Mouse (Mus musculus): ENCODE data around the gene Syne1. TPM values are rescaled to one million over a fixed set of nuclear protein-coding genes. Genes with fewer than 3 reads are reported as not detected.
"Not testable (repeated sequence)": the region's sequence is repeated elsewhere in the genome, so short reads cannot be mapped to it uniquely, and the experiment has no call there.

The Syne1 gene
- polyA plus RNA-seq, 1 experiment from 2014 or later, result 3.1 TPM

GRCm38 (mm10) chr10:5499684-5500369 lies 51.5 kb downstream of the Syne1 start:
- H3K4me1 ChIP-seq (ENCODE audit: control insufficient read depth, insufficient read depth, low read length); H3K36me3 ChIP-seq (replicated peaks; ENCODE audit: control insufficient read depth, insufficient read depth, low read depth, low read length); H3K4me2 ChIP-seq (ENCODE audit: low read depth, low read length); H3K27ac ChIP-seq (replicated peaks; ENCODE audit: low read depth, low read length); H3K9ac ChIP-seq (replicated peaks; ENCODE audit: low read length); H3K27me3 ChIP-seq (ENCODE audit: control insufficient read depth, insufficient read depth, low read length); DNase-seq (ENCODE audit: low spot score); ATAC-seq (replicated peaks; ENCODE audit: insufficient number of reproducible peaks, low FRiP score, low TSS enrichment, low read depth); H3K4me3 ChIP-seq (ENCODE audit: low read depth, low read length); H3K9me3 ChIP-seq (replicated peaks; ENCODE audit: control insufficient read depth, low read length): not testable (repeated sequence)
- 88% methylated on average over 6 of the region's 6 CpGs for WGBS

- no peak overlapping the region for H3K4me3 ChIP-seq (ENCODE audit: low read depth, low read length)
- no peaks in the 10 kb centered on the region for H3K4me1 ChIP-seq (ENCODE audit: control insufficient read depth, insufficient read depth, low read length)
- H3K9me3 ChIP-seq (replicated peaks; ENCODE audit: control insufficient read depth, low read length), result no peaks in the 10 kb centered on the region
- H3K36me3 ChIP-seq (replicated peaks; ENCODE audit: control insufficient read depth, insufficient read depth, low read depth, low read length), result no peaks in the 10 kb centered on the region
- no peak for DNase-seq (ENCODE audit: low spot score)
- no peaks in the 10 kb centered on the region for H3K27me3 ChIP-seq (ENCODE audit: control insufficient read depth, insufficient read depth, low read length)
- no peak for ATAC-seq (replicated peaks; ENCODE audit: insufficient number of reproducible peaks, low FRiP score, low TSS enrichment, low read depth)
- 80% methylated on average over 2 of the region's 2 CpGs for WGBS
- no peak overlapping the region for H3K9ac ChIP-seq (replicated peaks; ENCODE audit: low read length)
- no peak overlapping the region for H3K4me2 ChIP-seq (ENCODE audit: low read depth, low read length)
- H3K27ac ChIP-seq (replicated peaks; ENCODE audit: low read depth, low read length), result no peak overlapping the region
These were observed 53.4 kb downstream of the Syne1 start for GRCm38 (mm10) chr10:5497859-5498258.

GRCm38 (mm10) chr10:5491050-5491449 lies 60.2 kb downstream of the Syne1 start:
- 90% methylated on average over 9 of the region's 9 CpGs for WGBS
- no peak for DNase-seq (ENCODE audit: low spot score)

GRCm38 (mm10) chr10:5490029-5490428 lies 61.3 kb downstream of the Syne1 start:
- H3K4me2 ChIP-seq (ENCODE audit: low read depth, low read length), result no peak overlapping the region
- WGBS, result 64% methylated on average over 6 of the region's 6 CpGs
- no peak overlapping the region for H3K9ac ChIP-seq (replicated peaks; ENCODE audit: low read length)
- H3K4me3 ChIP-seq (ENCODE audit: low read depth, low read length), result no peak overlapping the region
- H3K9me3 ChIP-seq (replicated peaks; ENCODE audit: control insufficient read depth, low read length), result no peaks in the 10 kb centered on the region
- H3K27ac ChIP-seq (replicated peaks; ENCODE audit: low read depth, low read length), result no peak overlapping the region
- no peaks in the 10 kb centered on the region for H3K27me3 ChIP-seq (ENCODE audit: control insufficient read depth, insufficient read depth, low read length)
- DNase-seq (ENCODE audit: low spot score) (peak; percentile 17), ATAC-seq (replicated peaks; ENCODE audit: insufficient number of reproducible peaks, low FRiP score, low TSS enrichment, low read depth) (no peak)
- no peaks in the 10 kb centered on the region for H3K4me1 ChIP-seq (ENCODE audit: control insufficient read depth, insufficient read depth, low read length)
- H3K36me3 ChIP-seq (replicated peaks; ENCODE audit: control insufficient read depth, insufficient read depth, low read depth, low read length), result no peaks in the 10 kb centered on the region

More at GRCm38 (mm10) chr10:5491050-5491449, 60.2 kb downstream of the Syne1 start:
- Histone ChIP-seq H3K9ac (replicated peaks; ENCODE audit: low read length) (no peak overlapping the region), H3K4me2 (ENCODE audit: low read depth, low read length) (no peak overlapping the region), H3K27me3 (ENCODE audit: control insufficient read depth, insufficient read depth, low read length) (no peaks in the 10 kb centered on the region), H3K4me1 (ENCODE audit: control insufficient read depth, insufficient read depth, low read length) (no peaks in the 10 kb centered on the region), H3K9me3 (replicated peaks; ENCODE audit: control insufficient read depth, low read length) (no peaks in the 10 kb centered on the region), H3K4me3 (ENCODE audit: low read depth, low read length) (no peak overlapping the region), H3K27ac (replicated peaks; ENCODE audit: low read depth, low read length) (no peak overlapping the region), H3K36me3 (replicated peaks; ENCODE audit: control insufficient read depth, insufficient read depth, low read depth, low read length) (no peaks in the 10 kb centered on the region)
- ATAC-seq (replicated peaks; ENCODE audit: insufficient number of reproducible peaks, low FRiP score, low TSS enrichment, low read depth), result no peak

DNA sequence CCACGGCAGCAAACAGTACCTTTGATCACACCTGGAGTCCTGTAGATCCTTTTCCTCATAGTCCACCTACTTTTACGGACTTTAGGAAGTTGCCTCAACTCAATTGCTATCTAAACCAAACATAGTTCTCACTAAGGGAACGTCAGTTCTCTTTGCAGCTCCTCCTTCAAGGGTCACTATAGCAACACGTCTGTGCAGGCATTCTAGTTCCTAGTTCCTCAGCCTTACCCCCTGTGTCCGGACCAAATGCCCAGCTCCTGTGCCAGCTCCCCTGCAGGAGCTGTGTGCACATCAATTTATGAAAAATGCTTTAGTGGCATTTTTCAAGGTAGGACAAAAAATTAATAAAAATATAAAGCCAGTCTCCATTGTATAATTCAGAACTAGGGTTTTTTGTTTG lies 63.2 kb downstream of the Syne1 start:
- no peak for DNase-seq (ENCODE audit: low spot score)
- H3K27ac ChIP-seq (replicated peaks; ENCODE audit: low read depth, low read length), result no peak overlapping the region
- no peak overlapping the region for H3K4me2 ChIP-seq (ENCODE audit: low read depth, low read length)
- no peaks in the 10 kb centered on the region for H3K9me3 ChIP-seq (replicated peaks; ENCODE audit: control insufficient read depth, low read length)
- ATAC-seq (replicated peaks; ENCODE audit: insufficient number of reproducible peaks, low FRiP score, low TSS enrichment, low read depth), result no peak
- no peaks in the 10 kb centered on the region for H3K36me3 ChIP-seq (replicated peaks; ENCODE audit: control insufficient read depth, insufficient read depth, low read depth, low read length)
- 57% methylated on average over 5 of the region's 5 CpGs for WGBS
- no peaks in the 10 kb centered on the region for H3K27me3 ChIP-seq (ENCODE audit: control insufficient read depth, insufficient read depth, low read length)
- no peak overlapping the region for H3K4me3 ChIP-seq (ENCODE audit: low read depth, low read length)
- H3K4me1 ChIP-seq (ENCODE audit: control insufficient read depth, insufficient read depth, low read length), result no peaks in the 10 kb centered on the region
- no peak overlapping the region for H3K9ac ChIP-seq (replicated peaks; ENCODE audit: low read length)

DNA sequence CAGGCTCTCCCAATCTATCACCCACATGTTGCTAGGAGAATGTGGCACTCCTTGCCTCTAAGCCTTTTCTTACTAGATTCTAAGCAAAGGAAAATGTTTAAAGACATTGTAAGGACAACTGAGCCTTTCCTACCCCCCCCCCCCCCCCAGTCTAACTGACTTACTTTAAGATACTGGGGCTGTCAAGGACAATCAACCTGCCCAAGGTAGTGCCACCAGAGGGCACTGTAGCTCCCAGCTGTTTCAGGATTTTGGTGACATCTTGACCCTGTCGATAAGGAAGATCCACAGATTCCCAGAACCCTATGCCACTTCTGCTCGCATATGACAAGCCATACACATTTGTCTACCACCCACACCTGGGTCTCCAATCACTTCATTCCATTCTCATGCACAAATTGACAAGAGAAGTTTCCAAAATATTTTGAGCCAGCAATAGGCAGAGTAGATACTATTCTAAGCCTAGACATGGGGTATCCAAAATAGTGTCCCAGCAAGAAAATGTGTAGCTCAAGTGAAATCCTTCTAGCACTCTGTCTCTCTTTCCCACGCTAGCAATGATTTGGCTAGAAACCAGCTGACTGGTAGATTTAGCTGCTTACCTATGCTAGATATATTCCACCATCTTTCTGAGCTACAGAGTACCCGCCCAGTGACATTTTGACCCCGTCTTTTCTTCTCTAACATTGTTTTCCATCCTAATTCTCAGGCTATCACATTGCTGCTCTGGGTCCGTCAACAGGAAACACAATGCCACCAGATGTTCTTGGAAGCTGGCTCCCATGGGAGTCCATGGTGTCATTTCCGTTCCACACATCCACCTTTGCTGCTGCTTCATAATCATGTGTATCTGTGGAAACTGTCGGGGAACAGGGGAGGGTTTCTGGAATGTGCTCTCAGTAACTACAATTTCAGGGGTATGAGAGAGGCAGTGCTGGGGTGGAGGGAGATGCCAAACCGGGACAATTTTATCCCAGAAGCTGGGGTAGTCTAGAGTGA lies 70.4 kb downstream of the Syne1 start:
- no peaks in the 10 kb centered on the region for H3K36me3 ChIP-seq (replicated peaks; ENCODE audit: control insufficient read depth, insufficient read depth, low read depth, low read length)
- no peak overlapping the region for H3K4me3 ChIP-seq (ENCODE audit: low read depth, low read length)
- ATAC-seq (replicated peaks; ENCODE audit: insufficient number of reproducible peaks, low FRiP score, low TSS enrichment, low read depth) (no peak), DNase-seq (ENCODE audit: low spot score) (no peak)
- no peak overlapping the region for H3K4me2 ChIP-seq (ENCODE audit: low read depth, low read length)
- WGBS, result 69% methylated on average over 9 of the region's 9 CpGs
- H3K9me3 ChIP-seq (replicated peaks; ENCODE audit: control insufficient read depth, low read length), result no peaks in the 10 kb centered on the region
- no peaks in the 10 kb centered on the region for H3K27me3 ChIP-seq (ENCODE audit: control insufficient read depth, insufficient read depth, low read length)
- no peak overlapping the region for H3K27ac ChIP-seq (replicated peaks; ENCODE audit: low read depth, low read length)
- H3K9ac ChIP-seq (replicated peaks; ENCODE audit: low read length), result no peak overlapping the region
- no peaks in the 10 kb centered on the region for H3K4me1 ChIP-seq (ENCODE audit: control insufficient read depth, insufficient read depth, low read length)

GRCm38 (mm10) chr10:5480097-5480496 lies 71.2 kb downstream of the Syne1 start:
- no peaks in the 10 kb centered on the region for H3K9me3 ChIP-seq (replicated peaks; ENCODE audit: control insufficient read depth, low read length)
- no peaks in the 10 kb centered on the region for H3K27me3 ChIP-seq (ENCODE audit: control insufficient read depth, insufficient read depth, low read length)
- ATAC-seq (replicated peaks; ENCODE audit: insufficient number of reproducible peaks, low FRiP score, low TSS enrichment, low read depth) (no peak), DNase-seq (ENCODE audit: low spot score) (peak; percentile 67)
- no peaks in the 10 kb centered on the region for H3K4me1 ChIP-seq (ENCODE audit: control insufficient read depth, insufficient read depth, low read length)
- H3K4me3 ChIP-seq (ENCODE audit: low read depth, low read length), result no peak overlapping the region
- H3K36me3 ChIP-seq (replicated peaks; ENCODE audit: control insufficient read depth, insufficient read depth, low read depth, low read length), result no peaks in the 10 kb centered on the region
- H3K9ac ChIP-seq (replicated peaks; ENCODE audit: low read length), result no peak overlapping the region
- no peak overlapping the region for H3K27ac ChIP-seq (replicated peaks; ENCODE audit: low read depth, low read length)
- WGBS, result 54% methylated on average over 6 of the region's 6 CpGs
- H3K4me2 ChIP-seq (ENCODE audit: low read depth, low read length), result no peak overlapping the region

GRCm38 (mm10) chr10:5468638-5469037 lies 82.6 kb downstream of the Syne1 start:
- Histone ChIP-seq H3K4me2 (ENCODE audit: low read depth, low read length) (no peak overlapping the region), H3K9me3 (replicated peaks; ENCODE audit: control insufficient read depth, low read length) (no peaks in the 10 kb centered on the region), H3K36me3 (replicated peaks; ENCODE audit: control insufficient read depth, insufficient read depth, low read depth, low read length) (no peaks in the 10 kb centered on the region), H3K9ac (replicated peaks; ENCODE audit: low read length) (no peak overlapping the region), H3K27ac (replicated peaks; ENCODE audit: low read depth, low read length) (no peak overlapping the region), H3K27me3 (ENCODE audit: control insufficient read depth, insufficient read depth, low read length) (no peaks in the 10 kb centered on the region), H3K4me1 (ENCODE audit: control insufficient read depth, insufficient read depth, low read length) (no peaks in the 10 kb centered on the region), H3K4me3 (ENCODE audit: low read depth, low read length) (no peak overlapping the region)
- ATAC-seq (replicated peaks; ENCODE audit: insufficient number of reproducible peaks, low FRiP score, low TSS enrichment, low read depth) (no peak), DNase-seq (ENCODE audit: low spot score) (no peak)
- 83% methylated on average over 2 of the region's 2 CpGs for WGBS

Data from embryonic facial prominence, embryonic 11.5 days (tissue).